Mouse (Mus musculus) B cell, adult 67 days (primary cell): Measurements from ENCODE around the gene Morc1. TPM values are rescaled to one million over a fixed set of nuclear protein-coding genes. Genes with fewer than 3 reads are reported as not detected.

Source experiments
- total RNA-seq, 2 experiments: library from RNA; stranded (reverse); gene quantifications; 4 replicates each; pipeline ENCODE4 v1.2.4; 2023

Morc1 gene
- not detected for total RNA-seq

GRCm38 (mm10) chr16:48431027-48431426, at the start of gene Morc1:
Morc1 (plus strand) TSS chr16:48431237.

GRCm38 (mm10) chr16:48412246-48412645, 18.8 kb upstream of the Morc1 start, which contains the start of gene Gm5485:
Gm5485 (minus strand) TSS chr16:48412416.

Other genes starting within 250 kb of the Morc1 start
- gene Dppa4, start 147.5 kb upstream of the Morc1 start, total RNA-seq, result not detected
- not detected for gene Dppa2, start 127.3 kb upstream of the Morc1 start, total RNA-seq
- gene Gm5485, start 18.8 kb upstream of the Morc1 start, total RNA-seq, result not detected